Mouse (Mus musculus): ENCODE data around the gene 4930558K02Rik.

DNA sequence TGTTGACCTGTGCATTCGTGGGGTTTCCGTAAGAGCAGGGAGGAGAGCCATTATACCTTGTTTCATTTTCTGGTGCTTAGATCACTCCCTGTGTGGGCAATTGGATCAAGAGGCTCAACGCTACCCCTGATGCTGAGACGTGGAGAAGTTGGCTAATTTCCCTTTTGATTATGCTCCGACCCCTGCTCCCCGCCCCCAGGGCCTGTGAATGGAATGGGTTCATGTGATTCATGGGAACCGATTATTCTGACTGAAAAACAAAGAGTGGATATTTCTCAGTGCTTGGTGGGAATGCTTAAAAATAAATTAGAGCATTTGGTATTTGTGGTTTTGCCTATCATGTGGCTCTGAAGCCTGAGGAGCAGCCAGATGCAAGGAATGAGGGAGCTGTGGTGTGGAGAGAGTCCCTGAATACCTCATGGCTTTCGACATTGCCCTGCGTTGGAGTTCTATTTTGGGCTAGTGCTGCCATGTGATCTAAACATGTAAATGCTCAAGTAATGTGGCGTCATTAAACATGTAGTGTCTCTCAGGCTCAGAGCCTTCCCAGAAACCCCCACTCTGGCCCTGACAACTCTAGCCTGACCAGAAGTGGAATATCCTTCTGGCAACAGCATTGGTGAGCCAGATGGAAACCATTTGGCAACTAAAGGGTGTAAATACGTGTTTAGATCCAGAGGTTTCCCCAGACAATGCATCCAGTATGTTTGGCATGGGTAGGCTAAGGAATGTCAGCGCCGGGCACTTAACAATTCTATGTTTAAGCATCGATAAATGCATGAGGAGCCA, 24.5 kb upstream of the 4930558K02Rik start:
- TF ChIP-seq POLR2A (IDR thresholded peaks at IDR 0.05; ENCODE audit: extremely low read depth, insufficient read depth, low read length) (no peak), CTCF (IDR thresholded peaks at IDR 0.05; ENCODE audit: extremely low read depth, insufficient read depth, low read length) (no peak)
